Mouse (Mus musculus) kidney, adult 2 months (tissue): ENCODE measurements around the gene Setdb1. TPM values are rescaled to one million over a fixed set of nuclear protein-coding genes. Genes with fewer than 3 reads are reported as not detected.

Source experiments
- DNase-seq: peaks from one replicate; pipeline ENCODE4 v3.0.0; 2021
- H3K27ac ChIP-seq: fragments of 200-500 bp; 2 replicates; pipeline ENCODE4 v1.5.1; 2012; ENCODE audit warnings: low read depth, low read length, control low read depth, inconsistent platforms; ENCODE audit not compliant: insufficient read depth
- H3K27me3 ChIP-seq: fragments of 200-500 bp; replicated peaks from 2 replicates; pipeline ENCODE4 v1.6.1; 2012; ENCODE audit warnings: mild to moderate bottlenecking, moderate library complexity, low read length, inconsistent platforms; ENCODE audit not compliant: control insufficient read depth, insufficient read depth
- H3K36me3 ChIP-seq: fragments of 200-500 bp; 2 replicates; pipeline ENCODE4 v1.6.1; 2012; ENCODE audit warnings: mild to moderate bottlenecking, moderate library complexity, low read length, inconsistent platforms; ENCODE audit not compliant: control insufficient read depth, insufficient read depth
- H3K4me1 ChIP-seq: fragments of 200-500 bp; 2 replicates; pipeline ENCODE4 v1.6.1; 2011; ENCODE audit warnings: low read length; ENCODE audit not compliant: control insufficient read depth, insufficient read depth
- H3K4me3 ChIP-seq: fragments of 200-500 bp; 2 replicates; pipeline ENCODE4 v1.5.1; 2011; ENCODE audit warnings: mild to moderate bottlenecking, low read depth, low read length, control low read depth; ENCODE audit not compliant: insufficient read depth
- CTCF ChIP-seq: fragments of 200-500 bp; conservative IDR thresholded peaks from 2 replicates; pipeline ENCODE4 v1.5.1; 2011; ENCODE audit warnings: low read depth, mild to moderate bottlenecking, control low read depth, low read length, moderate library complexity, mixed read lengths; ENCODE audit not compliant: insufficient read depth, insufficient read length
- POLR2A ChIP-seq: fragments of 200-500 bp; IDR thresholded peaks from one replicate; pipeline ENCODE4 v1.6.1; 2011; ENCODE audit warnings: low read depth, low read length, control low read depth
- WGBS: fragments of 180-500 bp; shearing (Covaris S2); methylation state at CpG from one replicate; pipeline ENCODE4 v1.1.7; 2018; 5-methylcytosine and 5-hydroxymethylcytosine counted together
- polyA plus RNA-seq: library from polyadenylated mRNA; depleted of rRNA; stranded (reverse); fragments of >200 nt; gene quantifications from 2 replicates; pipeline ENCODE4 v1.2.3, GENCODE M21; 2012

The Setdb1 gene
- polyA plus RNA-seq, 1 experiment = 11.6 TPM

DNA sequence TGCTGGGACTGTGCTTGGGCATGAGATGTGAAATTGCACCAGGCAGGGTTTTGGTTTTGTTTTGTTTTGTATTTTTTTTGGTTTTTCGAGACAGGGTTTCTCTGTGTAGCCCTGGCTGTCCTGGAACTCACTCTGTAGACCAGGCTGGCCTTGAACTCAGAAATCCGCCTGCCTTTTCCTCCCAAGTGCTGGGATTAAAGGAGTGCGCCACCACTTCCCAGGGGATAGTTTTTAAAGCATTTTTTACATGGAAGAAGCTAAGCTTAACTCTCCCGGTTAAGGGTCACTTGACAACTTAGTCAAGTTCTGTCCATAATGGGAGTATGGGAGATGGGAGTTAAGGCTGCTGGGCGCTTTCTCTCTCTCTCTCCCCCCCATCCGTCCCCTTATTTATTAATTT lies 42.9 kb downstream of the Setdb1 start:
- no peak overlapping the region for H3K4me3 ChIP-seq
- no peaks in the 10 kb centered on the region for H3K27me3 ChIP-seq
- WGBS = 87% methylated on average over 6 of the region's 6 CpGs
- H3K27ac ChIP-seq = no peak overlapping the region
- peaks cover 25% of the 10 kb centered on the region for H3K4me1 ChIP-seq
- no peaks in the 10 kb centered on the region for H3K36me3 ChIP-seq
- DNase-seq = no peak
- no peak for TF ChIP-seq POLR2A
- no peak for TF ChIP-seq CTCF

DNA sequence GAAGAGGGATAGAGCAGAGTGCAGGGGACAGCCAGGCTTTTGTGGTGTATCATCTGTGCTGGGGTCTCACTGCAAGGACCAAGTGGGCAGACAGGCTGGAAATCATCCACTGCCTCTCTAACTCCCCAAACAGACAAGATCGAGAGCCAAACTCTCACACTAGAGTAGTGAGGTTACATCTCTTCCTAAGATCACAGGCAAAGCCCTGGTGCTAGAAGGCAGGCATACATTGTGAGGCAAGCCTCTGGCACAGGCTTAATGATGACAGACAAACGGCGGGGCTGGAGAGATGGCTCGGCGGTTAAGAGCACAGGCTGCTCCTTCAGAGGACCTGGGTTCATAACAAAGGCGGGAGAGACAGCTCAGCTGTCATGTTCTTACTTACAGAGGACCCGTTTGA lies 43.5 kb downstream of the Setdb1 start:
- Histone ChIP-seq H3K27me3 (no peaks in the 10 kb centered on the region), H3K27ac (no peak overlapping the region), H3K4me1 (peaks cover 19% of the 10 kb centered on the region), H3K36me3 (no peaks in the 10 kb centered on the region), H3K4me3 (no peak overlapping the region)
- DNase-seq = no peak
- 81% methylated on average over 7 of the region's 7 CpGs for WGBS
- no peak for TF ChIP-seq CTCF
- TF ChIP-seq POLR2A = no peak

DNA sequence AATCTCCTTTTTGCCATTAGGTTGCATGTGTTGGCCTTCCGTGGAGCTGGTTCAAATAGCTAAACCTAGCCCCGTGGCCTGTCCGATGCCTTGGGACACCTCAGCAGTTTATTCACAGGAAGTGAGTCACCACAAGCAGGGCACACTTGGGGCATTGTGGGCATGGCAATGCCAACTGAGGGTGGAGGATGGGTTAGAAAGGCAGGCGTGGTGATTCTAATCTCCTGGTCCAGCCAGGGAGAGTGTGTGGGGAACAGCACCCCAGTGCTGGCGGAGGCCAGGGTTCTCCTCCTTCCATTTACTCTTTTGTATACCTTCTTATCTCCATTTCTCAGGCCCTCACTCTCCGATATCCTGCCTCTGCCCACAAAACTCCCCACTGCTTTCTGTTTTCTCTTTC lies 44.4 kb downstream of the Setdb1 start:
- TF ChIP-seq CTCF = no peak
- TF ChIP-seq POLR2A = no peak
- Histone ChIP-seq H3K27me3 (no peaks in the 10 kb centered on the region), H3K27ac (no peak overlapping the region), H3K4me3 (no peak overlapping the region), H3K36me3 (no peaks in the 10 kb centered on the region), H3K4me1 (peaks cover 13% of the 10 kb centered on the region)
- WGBS = 68% methylated on average over 6 of the region's 6 CpGs
- DNase-seq = no peak

DNA sequence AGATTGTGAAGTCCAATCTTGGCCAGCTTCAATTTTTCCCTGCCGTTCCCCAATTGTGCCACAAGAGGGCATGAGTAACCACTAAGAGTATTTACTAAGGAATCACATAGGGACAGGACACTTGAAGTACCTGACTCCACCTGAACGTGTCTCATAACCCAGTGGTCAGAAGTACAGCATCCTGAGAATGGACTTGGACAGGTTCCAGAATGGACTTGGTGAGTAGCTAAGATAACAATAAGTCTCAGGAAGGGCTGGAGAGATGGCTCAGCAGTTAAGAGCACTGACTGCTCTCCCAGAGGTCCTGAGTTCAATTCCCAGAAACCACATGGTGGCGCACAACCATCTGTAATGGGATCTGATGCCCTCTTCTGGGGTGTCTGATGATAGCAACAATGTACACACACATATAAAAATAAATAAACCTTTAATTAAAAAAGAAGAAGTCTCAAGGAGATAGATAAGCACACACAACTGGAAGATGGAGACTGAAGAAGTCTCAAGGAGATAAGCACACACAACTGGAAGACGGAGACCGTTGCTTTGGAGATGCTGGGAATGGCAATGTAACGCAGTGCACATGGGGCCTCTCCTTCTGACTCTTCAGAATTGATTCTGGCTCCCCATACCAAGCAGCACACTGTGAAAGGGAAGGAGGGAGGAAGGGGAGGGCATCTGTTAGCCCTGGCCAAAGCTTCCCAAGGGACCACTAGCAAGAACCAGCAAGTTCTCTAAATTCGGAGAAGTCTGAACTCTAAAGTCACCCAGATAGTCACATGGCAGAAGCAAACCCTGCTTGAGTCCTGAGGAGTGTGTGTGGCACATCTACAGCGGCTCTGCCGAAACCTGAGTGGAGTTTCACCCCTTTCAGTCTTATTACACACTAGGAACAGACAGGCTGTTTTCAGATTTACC lies 45.8 kb downstream of the Setdb1 start:
- TF ChIP-seq POLR2A (no peak), CTCF (peak; percentile 40)
- peaks cover 3% of the 10 kb centered on the region; the same call in 1 of the 2 replicates for H3K4me1 ChIP-seq
- WGBS = 64% methylated on average over 9 of the region's 9 CpGs
- H3K4me3 ChIP-seq = no peak overlapping the region
- H3K27me3 ChIP-seq = no peaks in the 10 kb centered on the region
- no peaks in the 10 kb centered on the region for H3K36me3 ChIP-seq
- H3K27ac ChIP-seq = no peak overlapping the region
- DNase-seq = peak; percentile 90

DNA sequence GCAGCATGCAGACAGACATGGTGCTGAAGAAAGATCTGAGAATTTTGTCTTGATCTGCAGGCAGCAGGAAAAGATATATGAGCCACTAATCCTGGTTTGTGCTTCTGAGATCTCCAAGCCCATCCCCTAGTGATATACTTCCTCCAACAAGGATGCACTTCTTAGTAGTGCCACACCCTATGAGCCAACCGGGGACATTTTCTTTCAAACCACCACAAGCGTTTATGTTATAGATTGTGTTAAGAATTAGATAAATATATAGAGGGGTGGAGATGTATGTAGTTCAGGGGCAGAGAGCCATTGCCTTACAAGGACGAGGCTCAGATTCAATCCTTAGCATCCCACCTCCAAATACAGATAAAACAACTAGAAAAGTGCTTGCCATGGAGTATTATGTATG lies 46.5 kb downstream of the Setdb1 start:
- TF ChIP-seq CTCF (no peak), POLR2A (no peak)
- Histone ChIP-seq H3K36me3 (no peaks in the 10 kb centered on the region), H3K4me3 (no peak overlapping the region), H3K4me1 (no peaks in the 10 kb centered on the region; the same call in 1 of the 2 replicates), H3K27ac (no peak overlapping the region), H3K27me3 (no peaks in the 10 kb centered on the region)
- no peak for DNase-seq
- 60% methylated on average over 3 of the region's 3 CpGs for WGBS

DNA sequence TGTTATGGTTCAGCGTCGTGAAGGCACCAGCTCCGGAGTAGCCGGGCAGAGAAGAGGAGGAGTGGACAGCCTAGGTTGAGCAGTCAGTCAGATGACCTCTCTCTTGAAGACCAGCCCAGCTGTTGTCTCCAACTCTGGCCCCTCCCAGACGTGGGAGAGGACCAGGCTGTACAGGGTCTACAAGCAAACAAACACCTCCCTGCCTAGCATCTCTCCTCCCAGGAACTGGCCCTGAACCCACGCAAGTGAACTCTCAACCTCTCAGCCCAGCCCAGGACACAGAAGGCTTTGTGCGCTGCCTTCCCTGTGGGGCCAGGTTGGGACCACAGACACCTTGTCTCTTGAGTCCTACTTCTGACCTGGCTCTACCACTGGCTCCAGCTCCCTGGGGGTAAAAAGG lies 49.9 kb downstream of the Setdb1 start, which contains the start of gene Anxa9:
TSS of gene Anxa9 (minus strand) at position 77 of the 400 bp plus-strand sequence.
- Histone ChIP-seq H3K27ac (peak within 1 kb of the TSS; percentile 42), H3K27me3 (no peaks in the 10 kb centered on the region), H3K4me1 (no peaks in the 10 kb centered on the region), H3K4me3 (no peak within 1 kb of the TSS), H3K36me3 (no peaks in the 10 kb centered on the region)
- no peak for TF ChIP-seq CTCF
- TF ChIP-seq POLR2A = no peak
- DNase-seq = no peak
- WGBS = 50% methylated on average over 7 of the region's 7 CpGs

DNA sequence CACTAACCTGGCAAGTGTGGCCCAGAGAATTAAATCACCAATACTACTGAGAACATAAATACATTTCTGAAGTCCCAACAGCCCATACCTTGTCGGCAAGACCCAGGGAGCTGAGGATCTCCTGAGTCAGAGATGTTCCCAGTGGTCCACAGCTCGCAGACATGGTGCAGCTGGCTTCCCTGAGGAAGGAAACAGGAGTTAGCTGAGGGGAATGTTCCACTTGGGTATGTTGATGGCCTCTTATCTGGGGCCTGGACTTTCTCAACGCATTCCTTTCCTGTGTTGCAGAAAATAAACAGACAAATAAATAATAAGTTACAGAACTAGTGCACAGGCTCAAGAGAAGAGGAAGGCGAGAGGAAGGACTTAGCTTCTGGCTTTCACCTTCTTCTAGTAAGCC lies 50.8 kb downstream of the Setdb1 start:
- Histone ChIP-seq H3K36me3 (no peaks in the 10 kb centered on the region), H3K4me1 (no peaks in the 10 kb centered on the region), H3K4me3 (no peak overlapping the region), H3K27me3 (no peaks in the 10 kb centered on the region), H3K27ac (peak overlapping the region; percentile 42)
- no peak for DNase-seq
- TF ChIP-seq CTCF = no peak
- no peak for TF ChIP-seq POLR2A
- WGBS = 61% methylated on average over 4 of the region's 4 CpGs
